Mouse (Mus musculus) E14TG2a.4 (cell line): ENCODE measurements around the gene Gm11114.

Source experiments
- CTCF ChIP-seq: conservative IDR thresholded peaks from 2 replicates; pipeline ENCODE4 v1.5.1; 2014; ENCODE audit warnings: low read length
- NANOG ChIP-seq: IDR thresholded peaks from 2 replicates; pipeline ENCODE4 v1.6.1; 2014; ENCODE audit warnings: borderline replicate concordance, low read length, mixed read lengths

DNA sequence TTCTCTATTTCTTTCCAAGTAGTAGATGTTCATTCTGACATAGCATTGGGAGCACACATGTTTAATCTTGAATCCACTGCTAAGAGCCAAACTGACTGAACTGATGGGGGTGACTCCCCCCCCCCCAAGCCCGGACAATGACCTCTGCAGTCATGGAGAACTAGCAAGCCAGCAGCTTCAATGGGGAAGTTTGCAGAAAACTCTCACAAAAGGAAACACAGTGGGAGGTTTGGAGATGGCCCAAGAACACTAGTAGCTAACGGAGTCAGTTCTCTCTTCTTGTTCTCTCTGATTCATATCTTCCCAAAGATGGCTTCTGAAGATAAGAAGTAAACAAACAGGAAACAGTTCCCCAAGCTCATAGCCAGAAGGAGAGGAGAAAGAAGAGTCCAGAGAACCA is 18.9 kb downstream of the Gm11114 start:
- TF ChIP-seq CTCF = no peak
- no peak for TF ChIP-seq NANOG
